Mouse (Mus musculus): ENCODE results near the gene Ripor3. TPM values are rescaled to one million over a fixed set of nuclear protein-coding genes. Genes with fewer than 3 reads are reported as not detected.

Gene Ripor3
- polyA plus RNA-seq, 2 experiments = 5.3 to 21.0 TPM

- no peaks in the 10 kb centered on the region for H3K36me3 ChIP-seq (ENCODE audit: control insufficient read depth, insufficient read depth, low read length)
- ATAC-seq (ENCODE audit: low FRiP score, low read depth) = no peak
- H3K4me1 ChIP-seq (ENCODE audit: control insufficient read depth, insufficient read depth, low read length) = peaks cover 4% of the 10 kb centered on the region; the same call in 1 of the 2 replicates
- peaks cover 8% of the 10 kb centered on the region; the same call in 1 of the 2 replicates for H3K9me3 ChIP-seq (ENCODE audit: control insufficient read depth, low read length)
- no peak overlapping the region for H3K4me2 ChIP-seq (replicated peaks; ENCODE audit: low read depth, low read length, severe bottlenecking)
- no peak overlapping the region for H3K27ac ChIP-seq (replicated peaks; ENCODE audit: low read depth, low read length)
- H3K4me3 ChIP-seq (replicated peaks; ENCODE audit: low read length) = no peak overlapping the region
- no peak for TF ChIP-seq POLR2A (IDR thresholded peaks at IDR 0.05; ENCODE audit: borderline replicate concordance, extremely low read depth, insufficient read depth, insufficient read length)
- 97% methylated on average over 3 of the region's 3 CpGs for WGBS
- H3K27me3 ChIP-seq (ENCODE audit: control insufficient read depth, insufficient read depth, low read length) = no peaks in the 10 kb centered on the region
- no peak overlapping the region for H3K9ac ChIP-seq (ENCODE audit: low read depth, low read length, severe bottlenecking)
- DNase-seq (ENCODE audit: low spot score) = no peak
Measured at GRCm38 (mm10) chr2:168028376-168028775, 18.0 kb upstream of the Ripor3 start.

- H3K9me3 ChIP-seq (ENCODE audit: control insufficient read depth, low read length) = peaks cover 8% of the 10 kb centered on the region; the same call in 1 of the 2 replicates
- H3K4me3 ChIP-seq (replicated peaks; ENCODE audit: low read length) = no peak overlapping the region
- no peak overlapping the region for H3K27ac ChIP-seq (replicated peaks; ENCODE audit: low read depth, low read length)
- no peak for TF ChIP-seq POLR2A (IDR thresholded peaks at IDR 0.05; ENCODE audit: borderline replicate concordance, extremely low read depth, insufficient read depth, insufficient read length)
- ATAC-seq (ENCODE audit: low FRiP score, low read depth) (no peak), DNase-seq (ENCODE audit: low spot score) (no peak)
- H3K9ac ChIP-seq (ENCODE audit: low read depth, low read length, severe bottlenecking) = no peak overlapping the region
- no peaks in the 10 kb centered on the region for H3K27me3 ChIP-seq (ENCODE audit: control insufficient read depth, insufficient read depth, low read length)
- peaks cover 4% of the 10 kb centered on the region; the same call in 1 of the 2 replicates for H3K4me1 ChIP-seq (ENCODE audit: control insufficient read depth, insufficient read depth, low read length)
- no peaks in the 10 kb centered on the region for H3K36me3 ChIP-seq (ENCODE audit: control insufficient read depth, insufficient read depth, low read length)
- WGBS = 44% methylated on average over 3 of the region's 3 CpGs
- no peak overlapping the region for H3K4me2 ChIP-seq (replicated peaks; ENCODE audit: low read depth, low read length, severe bottlenecking)
Measured at GRCm38 (mm10) chr2:168026467-168026866, 16.0 kb upstream of the Ripor3 start.

- WGBS = 92% methylated on average over 8 of the region's 8 CpGs
- no peak for TF ChIP-seq POLR2A (IDR thresholded peaks at IDR 0.05; ENCODE audit: borderline replicate concordance, extremely low read depth, insufficient read depth, insufficient read length)
- Histone ChIP-seq H3K4me2 (replicated peaks; ENCODE audit: low read depth, low read length, severe bottlenecking) (no peak overlapping the region), H3K9me3 (ENCODE audit: control insufficient read depth, low read length) (peaks cover 8% of the 10 kb centered on the region; the same call in 1 of the 2 replicates), H3K9ac (ENCODE audit: low read depth, low read length, severe bottlenecking) (no peak overlapping the region), H3K36me3 (ENCODE audit: control insufficient read depth, insufficient read depth, low read length) (no peaks in the 10 kb centered on the region), H3K27ac (replicated peaks; ENCODE audit: low read depth, low read length) (peak overlapping the region; percentile 70; the same call in 1 of the 2 replicates), H3K4me1 (ENCODE audit: control insufficient read depth, insufficient read depth, low read length) (peaks cover 4% of the 10 kb centered on the region; the same call in 1 of the 2 replicates), H3K27me3 (ENCODE audit: control insufficient read depth, insufficient read depth, low read length) (no peaks in the 10 kb centered on the region), H3K4me3 (replicated peaks; ENCODE audit: low read length) (no peak overlapping the region)
- ATAC-seq (ENCODE audit: low FRiP score, low read depth) (no peak), DNase-seq (ENCODE audit: low spot score) (no peak)
Measured at GRCm38 (mm10) chr2:168025882-168026281, 15.5 kb upstream of the Ripor3 start.

GRCm38 (mm10) chr2:168025174-168025573 is 14.8 kb upstream of the Ripor3 start:
- TF ChIP-seq POLR2A (IDR thresholded peaks at IDR 0.05; ENCODE audit: borderline replicate concordance, extremely low read depth, insufficient read depth, insufficient read length) = no peak
- Histone ChIP-seq H3K27me3 (ENCODE audit: control insufficient read depth, insufficient read depth, low read length) (no peaks in the 10 kb centered on the region), H3K4me2 (replicated peaks; ENCODE audit: low read depth, low read length, severe bottlenecking) (no peak overlapping the region), H3K27ac (replicated peaks; ENCODE audit: low read depth, low read length) (peak overlapping the region; percentile 70), H3K9ac (ENCODE audit: low read depth, low read length, severe bottlenecking) (no peak overlapping the region), H3K4me1 (ENCODE audit: control insufficient read depth, insufficient read depth, low read length) (peaks cover 4% of the 10 kb centered on the region; the same call in 1 of the 2 replicates), H3K9me3 (ENCODE audit: control insufficient read depth, low read length) (peaks cover 8% of the 10 kb centered on the region; the same call in 1 of the 2 replicates), H3K4me3 (replicated peaks; ENCODE audit: low read length) (no peak overlapping the region), H3K36me3 (ENCODE audit: control insufficient read depth, insufficient read depth, low read length) (no peaks in the 10 kb centered on the region)
- ATAC-seq (ENCODE audit: low FRiP score, low read depth) (peak; percentile 75), DNase-seq (ENCODE audit: low spot score) (peak; percentile 62)
- 37% methylated on average over 12 of the region's 12 CpGs for WGBS

- ATAC-seq (ENCODE audit: low FRiP score, low read depth) (no peak), DNase-seq (ENCODE audit: low spot score) (no peak)
- H3K9me3 ChIP-seq (ENCODE audit: control insufficient read depth, low read length) = peaks cover 5% of the 10 kb centered on the region; the same call in 1 of the 2 replicates
- WGBS = 70% methylated on average over 3 of the region's 3 CpGs
- peaks cover 12% of the 10 kb centered on the region; the same call in 1 of the 2 replicates for H3K4me1 ChIP-seq (ENCODE audit: control insufficient read depth, insufficient read depth, low read length)
- no peaks in the 10 kb centered on the region for H3K36me3 ChIP-seq (ENCODE audit: control insufficient read depth, insufficient read depth, low read length)
- no peak overlapping the region for H3K4me3 ChIP-seq (replicated peaks; ENCODE audit: low read length)
- H3K27me3 ChIP-seq (ENCODE audit: control insufficient read depth, insufficient read depth, low read length) = no peaks in the 10 kb centered on the region
- H3K9ac ChIP-seq (ENCODE audit: low read depth, low read length, severe bottlenecking) = no peak overlapping the region
- H3K27ac ChIP-seq (replicated peaks; ENCODE audit: low read depth, low read length) = no peak overlapping the region
- no peak overlapping the region for H3K4me2 ChIP-seq (replicated peaks; ENCODE audit: low read depth, low read length, severe bottlenecking)
- no peak for TF ChIP-seq POLR2A (IDR thresholded peaks at IDR 0.05; ENCODE audit: borderline replicate concordance, extremely low read depth, insufficient read depth, insufficient read length)
Measured at GRCm38 (mm10) chr2:168023763-168024402, 13.5 kb upstream of the Ripor3 start.

Measured in limb, embryonic 14.5 days (tissue).